Mouse (Mus musculus): Measurements from ENCODE around the gene Gm20388. TPM values are rescaled to one million over a fixed set of nuclear protein-coding genes. Genes with fewer than 3 reads are reported as not detected.

Gene Gm20388
- total RNA-seq, 2 experiments from 2014 or later = 4.4 to 7.8 TPM

DNA sequence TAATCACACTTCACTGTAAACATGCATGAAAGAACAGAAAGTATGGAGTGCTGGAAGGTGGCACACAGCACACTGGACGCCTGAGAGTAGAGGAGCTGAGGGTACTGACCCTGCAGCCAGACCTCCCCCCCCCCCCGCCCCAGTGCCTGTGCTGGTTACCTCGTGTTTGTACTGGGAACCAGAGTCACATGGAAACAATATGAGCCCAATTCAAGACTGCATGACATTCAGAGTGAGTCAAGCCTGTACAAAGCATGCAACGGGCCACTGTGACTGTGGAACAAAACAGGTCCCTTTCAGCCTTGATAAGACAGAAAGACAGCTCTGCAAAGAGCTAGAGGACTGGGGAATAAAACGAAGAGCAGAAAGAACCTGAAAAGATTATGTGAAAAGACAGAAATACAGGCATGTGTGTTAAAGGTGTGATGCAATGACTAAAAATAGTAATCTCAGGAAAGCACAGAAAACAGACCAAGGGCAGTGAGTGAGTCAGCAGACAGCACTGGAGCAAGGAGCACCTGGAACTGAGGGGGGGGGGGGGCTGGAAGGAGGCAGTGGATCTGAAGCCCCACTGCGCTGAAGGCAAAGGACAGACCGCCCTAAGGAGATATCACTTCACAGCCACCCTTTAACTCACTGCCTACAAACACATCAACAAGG is 3012.9 kb downstream of the Gm20388 start:
- no peak for DNase-seq (ENCODE audit: low spot score in 2 of 2)

- no peak for DNase-seq (ENCODE audit: low spot score in 2 of 2)
Observed at GRCm38 (mm10) chr8:122924091-122924490, 3013.4 kb downstream of the Gm20388 start.

DNA sequence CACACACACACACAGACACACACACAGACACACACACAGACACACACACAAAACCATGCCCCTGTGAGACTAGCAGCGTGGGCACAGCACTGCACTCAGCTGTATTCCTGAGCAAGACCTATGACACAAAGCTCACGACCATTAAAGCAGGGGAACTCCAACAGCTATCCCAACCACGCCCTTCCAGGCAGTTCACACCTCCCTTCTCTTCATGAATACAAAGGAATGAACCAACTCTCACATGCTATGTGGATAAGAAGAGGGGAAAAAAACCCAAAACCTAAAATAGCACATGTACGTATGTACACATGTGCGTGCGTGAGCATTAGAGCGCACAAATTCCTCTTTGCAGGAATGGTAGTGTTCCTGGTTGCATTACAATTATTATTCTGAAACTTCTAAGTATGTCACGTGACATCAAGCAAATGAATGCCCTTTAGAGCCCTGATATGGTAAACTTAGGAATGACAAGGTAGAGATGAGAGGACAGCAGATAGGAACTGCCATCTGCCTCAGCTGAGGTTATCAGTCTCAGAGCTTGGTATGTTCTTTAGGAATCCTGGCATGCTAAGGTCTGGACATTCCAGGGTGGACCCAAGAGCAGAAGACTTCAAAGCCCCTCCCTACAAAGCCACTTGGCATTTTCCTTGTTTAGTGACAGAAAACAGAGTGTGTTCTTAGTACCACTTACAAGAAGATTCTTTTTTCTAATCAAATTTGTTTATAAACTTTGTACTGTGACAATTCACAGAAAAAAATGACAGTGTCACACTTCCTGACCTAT is 3015.5 kb downstream of the Gm20388 start:
- DNase-seq (ENCODE audit: low spot score in 2 of 2) = no peak

GRCm38 (mm10) chr8:122926782-122927181 is 3016.1 kb downstream of the Gm20388 start:
- DNase-seq (ENCODE audit: low spot score in 2 of 2) = no peak

- no peak for DNase-seq (ENCODE audit: low spot score in 2 of 2)
Observed at GRCm38 (mm10) chr8:122927841-122928240, 3017.2 kb downstream of the Gm20388 start.

DNA sequence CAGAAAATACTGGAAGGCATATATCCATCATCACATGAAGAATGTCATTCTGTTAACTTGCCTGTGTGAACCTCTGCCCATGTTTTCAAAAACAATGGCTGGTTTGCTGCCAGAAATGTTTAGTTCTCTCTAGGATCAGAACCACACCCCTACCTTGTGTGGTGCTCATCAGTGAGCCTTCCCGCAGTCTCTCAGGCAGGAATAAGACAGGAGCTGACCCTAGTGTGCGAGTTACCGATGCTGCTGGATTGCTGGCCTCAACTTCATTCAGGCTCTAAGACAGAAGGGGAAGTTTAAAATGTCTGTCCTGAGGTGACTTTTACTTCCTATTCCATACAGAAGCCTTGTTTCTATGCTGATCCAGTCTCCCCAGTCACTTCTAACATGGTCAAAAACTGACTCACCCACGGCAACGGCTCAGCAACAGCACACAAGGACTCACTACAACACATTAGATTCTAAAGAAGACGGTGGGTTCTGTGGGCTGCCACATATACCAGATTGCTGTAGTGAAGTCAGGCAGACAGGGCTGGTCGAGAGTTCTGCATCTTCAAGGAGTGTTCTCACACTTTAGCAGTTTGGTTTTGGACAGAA is 3018.1 kb downstream of the Gm20388 start:
- DNase-seq (ENCODE audit: low spot score in 2 of 2) = no peak

- peak; percentile 66 to 81 for DNase-seq (ENCODE audit: low spot score in 2 of 2)
Observed at GRCm38 (mm10) chr8:122931834-122932560, 3021.4 kb downstream of the Gm20388 start.

DNA sequence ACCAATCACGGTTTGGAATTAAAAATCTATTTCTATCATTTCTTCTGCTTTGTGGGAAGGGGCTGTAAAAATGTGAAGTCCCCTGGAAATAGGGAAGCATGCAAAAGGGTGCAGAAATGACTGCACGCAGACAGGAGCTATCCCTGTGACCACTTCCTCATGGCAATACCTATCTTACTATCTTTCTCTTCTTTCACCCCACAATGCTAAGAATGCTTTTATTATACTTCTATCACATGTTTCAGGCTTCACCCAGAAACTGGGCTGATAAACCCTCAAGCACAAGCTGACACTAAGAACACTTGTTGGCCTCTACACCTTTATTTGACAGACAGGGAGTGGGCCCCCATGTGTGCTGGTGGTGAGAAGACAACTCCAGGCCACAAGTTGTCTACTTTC is 3021.9 kb downstream of the Gm20388 start:
- DNase-seq (ENCODE audit: low spot score in 2 of 2) = no peak

DNA sequence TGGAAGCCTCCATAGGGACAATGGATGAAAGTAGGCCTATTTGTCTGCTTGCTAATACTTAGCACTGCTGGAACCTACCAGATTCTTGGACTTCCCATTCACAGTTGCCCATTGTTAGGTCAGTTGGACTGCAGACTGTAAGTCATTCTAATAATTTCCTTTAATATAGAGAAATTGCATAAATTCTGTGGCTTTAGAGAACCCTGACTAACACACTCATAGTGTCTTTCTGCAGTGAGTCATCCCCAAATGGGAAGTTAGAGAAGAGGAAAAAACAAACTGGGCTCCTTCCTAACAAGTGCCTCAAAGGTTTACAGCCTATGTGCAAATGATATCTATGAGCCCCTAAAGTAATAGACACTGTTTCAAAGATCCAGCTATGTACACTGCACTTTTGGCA is 3023.3 kb downstream of the Gm20388 start:
- DNase-seq (ENCODE audit: low spot score in 2 of 2) = no peak

DNA sequence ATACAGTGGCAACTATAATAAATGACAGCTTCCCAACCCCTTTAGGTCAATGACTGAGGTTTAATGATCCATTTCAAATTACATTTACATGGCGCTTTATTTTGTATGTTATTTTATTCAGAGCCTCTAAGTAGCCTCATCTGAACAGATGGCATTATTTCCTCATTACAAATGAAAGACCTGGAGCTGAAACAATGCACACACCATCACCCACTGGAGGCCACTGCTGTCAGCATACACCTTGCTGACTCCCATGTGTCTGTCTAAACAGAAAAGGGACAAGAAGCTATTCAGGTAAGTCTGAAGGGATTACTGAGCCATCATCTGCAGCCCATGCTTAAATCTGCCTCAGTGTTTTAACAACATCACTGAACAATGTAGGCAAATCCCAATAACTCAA is 3024.5 kb downstream of the Gm20388 start:
- no peak for DNase-seq (ENCODE audit: low spot score in 2 of 2)

- DNase-seq (ENCODE audit: low spot score in 2 of 2) = no peak
Observed at GRCm38 (mm10) chr8:122935912-122936311, 3025.3 kb downstream of the Gm20388 start.

DNA sequence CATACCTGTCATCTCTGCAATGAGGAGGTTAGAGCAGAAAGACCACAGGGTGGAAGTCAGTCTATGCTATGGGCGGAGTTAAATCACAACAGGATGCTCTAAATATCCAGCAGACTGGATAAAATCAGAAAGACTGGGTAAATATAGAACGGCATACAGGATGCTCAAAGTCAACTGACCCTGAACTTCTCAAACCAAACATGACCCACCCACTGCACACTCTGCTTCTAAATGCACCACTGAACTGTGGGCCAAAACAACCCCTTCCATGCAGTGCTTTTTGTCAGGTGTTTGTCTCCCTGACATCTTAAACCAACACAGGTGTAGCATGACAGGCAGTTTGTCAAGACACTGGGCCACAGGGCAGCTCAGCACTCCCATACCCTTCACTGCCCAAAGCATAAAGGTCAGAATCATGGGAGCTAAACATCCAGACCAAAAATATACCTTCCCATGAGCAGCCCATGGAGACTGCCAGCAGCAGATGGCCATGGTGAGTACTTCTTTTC is 3027.0 kb downstream of the Gm20388 start:
- no peak for DNase-seq (ENCODE audit: low spot score in 2 of 2)

- DNase-seq (ENCODE audit: low spot score in 2 of 2) = no peak
Observed at GRCm38 (mm10) chr8:122938170-122938569, 3027.5 kb downstream of the Gm20388 start.

DNA sequence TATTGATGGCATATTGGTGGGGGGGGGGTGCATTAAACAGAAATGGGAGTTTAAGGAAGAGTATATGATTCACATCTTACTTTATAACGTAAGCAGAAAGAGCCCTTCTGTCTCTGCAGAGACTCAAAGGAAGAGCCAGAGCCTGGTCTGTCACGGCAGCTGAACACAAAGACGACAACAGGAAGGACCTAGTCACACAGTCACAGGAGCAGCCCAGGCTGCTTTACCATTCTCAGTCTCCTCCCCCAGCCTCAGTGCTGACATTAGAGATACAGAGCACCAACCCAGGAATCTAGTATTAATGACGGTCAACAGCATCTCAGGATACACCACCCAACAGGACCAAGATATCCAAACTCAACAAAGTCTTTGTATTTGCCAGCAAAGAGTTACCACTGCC is 3027.9 kb downstream of the Gm20388 start:
- DNase-seq (ENCODE audit: low spot score in 2 of 2) = no peak

GRCm38 (mm10) chr8:122942803-122943713 is 3032.4 kb downstream of the Gm20388 start:
- DNase-seq (ENCODE audit: low spot score in 2 of 2) = no peak

DNA sequence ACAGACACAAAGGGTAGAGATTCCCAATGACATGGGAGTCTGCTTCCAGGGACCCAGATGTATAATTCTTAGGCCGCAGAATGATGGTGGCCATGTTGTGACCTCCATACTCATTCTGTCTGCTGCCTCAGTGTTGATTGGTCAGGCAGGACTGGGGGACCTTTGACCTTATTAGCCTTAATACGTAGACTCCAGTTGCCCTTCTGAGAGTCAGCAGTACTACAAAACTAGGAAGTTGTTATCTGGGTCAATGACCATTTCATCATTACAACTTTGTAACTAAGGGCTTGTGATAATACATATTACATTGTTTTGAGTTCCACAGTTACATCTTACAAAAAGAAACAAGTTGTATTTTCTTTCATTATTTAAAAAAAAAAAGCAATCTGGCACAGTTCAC is 3035.1 kb downstream of the Gm20388 start:
- no peak for DNase-seq (ENCODE audit: low spot score in 2 of 2)

GRCm38 (mm10) chr8:122949701-122950100 is 3039.1 kb downstream of the Gm20388 start:
- DNase-seq (ENCODE audit: low spot score in 2 of 2) = no peak

DNA sequence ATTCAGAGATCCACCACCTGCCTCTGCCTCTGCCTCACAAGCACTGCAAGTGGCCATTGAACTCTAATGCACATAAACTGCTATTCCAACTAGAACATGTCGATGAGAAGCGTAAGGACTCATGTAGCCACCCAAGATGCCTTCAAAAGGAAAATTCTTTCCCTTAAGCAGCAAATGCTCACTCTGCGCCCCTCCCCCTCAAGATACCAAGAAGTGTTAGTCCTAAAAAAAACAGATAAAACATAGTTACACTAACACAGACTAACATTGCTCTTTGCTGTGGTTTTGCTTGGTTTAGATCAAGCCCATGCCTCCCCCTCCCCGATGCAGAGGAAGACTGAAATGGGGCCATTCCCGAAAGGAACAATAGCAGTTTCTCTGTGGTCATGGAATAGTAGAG is 3040.8 kb downstream of the Gm20388 start:
- no peak for DNase-seq (ENCODE audit: low spot score in 2 of 2)

- DNase-seq (ENCODE audit: low spot score in 2 of 2) = no peak
Observed at GRCm38 (mm10) chr8:122953028-122953427, 3042.4 kb downstream of the Gm20388 start.

GRCm38 (mm10) chr8:122954090-122954799 is 3043.6 kb downstream of the Gm20388 start:
- no peak for DNase-seq (ENCODE audit: low spot score in 2 of 2)
